Mouse (Mus musculus) kidney, embryonic 15.5 days (tissue): ENCODE measurements around the gene Nsdhl. TPM values are rescaled to one million over a fixed set of nuclear protein-coding genes. Genes with fewer than 3 reads are reported as not detected.

Experiments
- ATAC-seq: fragments of 200-750 bp; cut with Nextera tagmentation; replicated peaks from 2 replicates; pipeline ENCODE4 v1.8.0; 2017; ENCODE audit warnings: moderate TSS enrichment; ENCODE audit not compliant: low FRiP score
- H3K27ac ChIP-seq: fragments of 300-500 bp; sonication (generic); 2 replicates; pipeline ENCODE4 v1.5.1; 2015; ENCODE audit warnings: mild to moderate bottlenecking, inconsistent platforms
- H3K27me3 ChIP-seq: fragments of 300-500 bp; sonication (generic); 2 replicates; pipeline ENCODE4 v1.6.1; 2015; ENCODE audit warnings: inconsistent platforms
- H3K36me3 ChIP-seq: fragments of 300-500 bp; sonication (generic); 2 replicates; pipeline ENCODE4 v1.6.1; 2015; ENCODE audit warnings: inconsistent platforms
- H3K4me1 ChIP-seq: fragments of 300-500 bp; sonication (generic); 2 replicates; pipeline ENCODE4 v1.6.1; 2015; ENCODE audit warnings: inconsistent platforms
- H3K4me2 ChIP-seq: fragments of 300-500 bp; sonication (generic); 2 replicates; pipeline ENCODE4 v1.6.1; 2015; ENCODE audit warnings: moderate library complexity, mild to moderate bottlenecking, inconsistent platforms
- H3K4me3 ChIP-seq: fragments of 300-500 bp; sonication (generic); replicated peaks from 2 replicates; pipeline ENCODE4 v1.5.1; 2015; ENCODE audit warnings: mild to moderate bottlenecking, inconsistent platforms
- H3K9ac ChIP-seq: fragments of 300-500 bp; sonication (generic); 2 replicates; pipeline ENCODE4 v1.6.1; 2015; ENCODE audit warnings: mild to moderate bottlenecking, inconsistent platforms
- H3K9me3 ChIP-seq: fragments of 300-500 bp; sonication (generic); replicated peaks from 2 replicates; pipeline ENCODE4 v1.6.1; 2016; ENCODE audit warnings: inconsistent platforms
- WGBS: fragments of 180-500 bp; shearing (Covaris S2); methylation state at CpG from one replicate; pipeline ENCODE4 v1.1.7; 2015; ENCODE audit warnings: mixed read lengths; 5-methylcytosine and 5-hydroxymethylcytosine counted together
- polyA plus RNA-seq: library from polyadenylated mRNA; unstranded; fragments of >200 nt; fragmentation: Nextera tagmentation; extraction: Ambion mirVana; gene quantifications from 2 replicates; pipeline ENCODE4 v1.2.1, GENCODE M21; 2015

Gene Nsdhl
- polyA plus RNA-seq, 1 experiment from 2014 or later = 28.8 TPM

GRCm38 (mm10) chrX:72960431-72960830, 42.1 kb downstream of the Nsdhl start:
- ATAC-seq = no peak
- H3K36me3 ChIP-seq = 0 out of 2 replicates have a peak, but pooled peaks cover 3% of the 10 kb centered on the region
- no peak overlapping the region for H3K9ac ChIP-seq
- 68% methylated on average over 4 of the region's 4 CpGs for WGBS
- no peak overlapping the region for H3K4me3 ChIP-seq
- no peak overlapping the region for H3K4me2 ChIP-seq
- H3K4me1 ChIP-seq = no peaks in the 10 kb centered on the region
- no peak overlapping the region for H3K27ac ChIP-seq
- no peaks in the 10 kb centered on the region for H3K9me3 ChIP-seq
- 0 out of 2 replicates have a peak, but pooled peaks cover 5% of the 10 kb centered on the region for H3K27me3 ChIP-seq

- Histone ChIP-seq H3K9me3 (no peaks in the 10 kb centered on the region), H3K4me1 (no peaks in the 10 kb centered on the region), H3K36me3 (0 out of 2 replicates have a peak, but pooled peaks cover 3% of the 10 kb centered on the region), H3K4me2 (no peak overlapping the region), H3K9ac (no peak overlapping the region), H3K4me3 (no peak overlapping the region), H3K27me3 (peaks cover 5% of the 10 kb centered on the region; the same call in 1 of the 2 replicates), H3K27ac (no peak overlapping the region)
- 70% methylated on average over 3 of the region's 3 CpGs for WGBS
- ATAC-seq = no peak
These were observed 43.2 kb downstream of the Nsdhl start for GRCm38 (mm10) chrX:72961511-72961910.

- no peak for ATAC-seq
These were observed 44.4 kb downstream of the Nsdhl start for GRCm38 (mm10) chrX:72962743-72963142.

GRCm38 (mm10) chrX:72982831-72983230, 64.5 kb downstream of the Nsdhl start:
- 77% methylated on average over 6 of the region's 6 CpGs for WGBS
- ATAC-seq = no peak
- Histone ChIP-seq H3K27me3 (peaks cover 22% of the 10 kb centered on the region), H3K36me3 (no peaks in the 10 kb centered on the region), H3K4me3 (no peak overlapping the region), H3K4me2 (no peak overlapping the region), H3K4me1 (0 out of 2 replicates have a peak, but pooled peaks cover 4% of the 10 kb centered on the region), H3K9me3 (no peaks in the 10 kb centered on the region), H3K9ac (no peak overlapping the region), H3K27ac (no peak overlapping the region)

More at GRCm38 (mm10) chrX:72962743-72963142, 44.4 kb downstream of the Nsdhl start:
- H3K9me3 ChIP-seq = no peaks in the 10 kb centered on the region
- H3K4me3 ChIP-seq = no peak overlapping the region
- WGBS = 84% methylated on average over 3 of the region's 3 CpGs
- no peak overlapping the region for H3K27ac ChIP-seq
- H3K4me2 ChIP-seq = no peak overlapping the region
- H3K27me3 ChIP-seq = peaks cover 5% of the 10 kb centered on the region; the same call in 1 of the 2 replicates
- no peaks in the 10 kb centered on the region for H3K4me1 ChIP-seq
- no peak overlapping the region for H3K9ac ChIP-seq
- 0 out of 2 replicates have a peak, but pooled peaks cover 3% of the 10 kb centered on the region for H3K36me3 ChIP-seq

- WGBS = 92% methylated on average over 2 of the region's 2 CpGs
- H3K9me3 ChIP-seq = no peaks in the 10 kb centered on the region
- no peak for ATAC-seq
These were observed 67.2 kb downstream of the Nsdhl start for GRCm38 (mm10) chrX:72985607-72986006.

GRCm38 (mm10) chrX:72986841-72987519, 68.6 kb downstream of the Nsdhl start, which contains the start of gene Zfp185:
Gene Zfp185, plus strand, starts transcription at chrX:72987339.
- WGBS = 24% methylated on average over 37 of the region's 45 CpGs
- H3K4me2 ChIP-seq = peak within 1 kb of the TSS; percentile 69
- 0 out of 2 replicates have a peak within 1 kb of the TSS, but pooled peaks have one; percentile 37 for H3K27ac ChIP-seq
- H3K4me1 ChIP-seq = 0 out of 2 replicates have a peak, but pooled peaks cover 4% of the 10 kb centered on the region
- peak within 1 kb of the TSS; percentile 46 for H3K4me3 ChIP-seq
- no peaks in the 10 kb centered on the region for H3K9me3 ChIP-seq
- H3K9ac ChIP-seq = peak within 1 kb of the TSS; percentile 35
- peak; percentile 93 for ATAC-seq
- H3K36me3 ChIP-seq = no peaks in the 10 kb centered on the region
- peaks cover 35% of the 10 kb centered on the region for H3K27me3 ChIP-seq

More at GRCm38 (mm10) chrX:72985607-72986006, 67.2 kb downstream of the Nsdhl start:
- no peak overlapping the region for H3K4me2 ChIP-seq
- no peak overlapping the region for H3K9ac ChIP-seq
- H3K27ac ChIP-seq = no peak overlapping the region
- 0 out of 2 replicates have a peak, but pooled peaks cover 4% of the 10 kb centered on the region for H3K4me1 ChIP-seq
- no peak overlapping the region for H3K4me3 ChIP-seq
- H3K36me3 ChIP-seq = no peaks in the 10 kb centered on the region
- peaks cover 35% of the 10 kb centered on the region for H3K27me3 ChIP-seq

GRCm38 (mm10) chrX:72987520-72987905, 69.2 kb downstream of the Nsdhl start:
- H3K4me2 ChIP-seq = peak overlapping the region; percentile 69
- 0 out of 2 replicates have a peak, but pooled peaks cover 4% of the 10 kb centered on the region for H3K4me1 ChIP-seq
- peak overlapping the region; percentile 35; the same call in 1 of the 2 replicates for H3K9ac ChIP-seq
- WGBS = 32% methylated on average over 14 of the region's 14 CpGs
- H3K4me3 ChIP-seq = peak overlapping the region; percentile 46
- H3K36me3 ChIP-seq = no peaks in the 10 kb centered on the region
- ATAC-seq = no peak
- no peak overlapping the region for H3K27ac ChIP-seq
- peaks cover 35% of the 10 kb centered on the region for H3K27me3 ChIP-seq
- no peaks in the 10 kb centered on the region for H3K9me3 ChIP-seq

GRCm38 (mm10) chrX:72988431-72988830, 70.1 kb downstream of the Nsdhl start:
- no peak overlapping the region for H3K4me2 ChIP-seq
- H3K9me3 ChIP-seq = no peaks in the 10 kb centered on the region
- H3K27me3 ChIP-seq = peaks cover 30% of the 10 kb centered on the region
- no peak overlapping the region for H3K27ac ChIP-seq
- H3K4me1 ChIP-seq = 0 out of 2 replicates have a peak, but pooled peaks cover 4% of the 10 kb centered on the region
- H3K36me3 ChIP-seq = no peaks in the 10 kb centered on the region
- H3K4me3 ChIP-seq = no peak overlapping the region
- no peak for ATAC-seq
- WGBS = 66% methylated on average over 3 of the region's 3 CpGs
- no peak overlapping the region for H3K9ac ChIP-seq

GRCm38 (mm10) chrX:72990581-72990980, 72.2 kb downstream of the Nsdhl start:
- Histone ChIP-seq H3K9ac (no peak overlapping the region), H3K27ac (no peak overlapping the region), H3K4me1 (0 out of 2 replicates have a peak, but pooled peaks cover 4% of the 10 kb centered on the region), H3K27me3 (peaks cover 18% of the 10 kb centered on the region), H3K4me2 (no peak overlapping the region), H3K4me3 (no peak overlapping the region), H3K9me3 (no peaks in the 10 kb centered on the region), H3K36me3 (no peaks in the 10 kb centered on the region)
- ATAC-seq = no peak
- WGBS = 82% methylated on average over 3 of the region's 3 CpGs

- Histone ChIP-seq H3K9me3 (no peaks in the 10 kb centered on the region), H3K27me3 (peaks cover 17% of the 10 kb centered on the region), H3K4me1 (0 out of 2 replicates have a peak, but pooled peaks cover 4% of the 10 kb centered on the region), H3K36me3 (no peaks in the 10 kb centered on the region), H3K4me3 (no peak overlapping the region), H3K4me2 (no peak overlapping the region), H3K9ac (no peak overlapping the region), H3K27ac (no peak overlapping the region)
- WGBS = 47% methylated on average over 5 of the region's 5 CpGs
- no peak for ATAC-seq
These were observed 74.0 kb downstream of the Nsdhl start for GRCm38 (mm10) chrX:72992291-72992919.

- no peak overlapping the region for H3K27ac ChIP-seq
- peaks cover 11% of the 10 kb centered on the region; the same call in 1 of the 2 replicates for H3K27me3 ChIP-seq
- H3K4me2 ChIP-seq = no peak overlapping the region
- H3K4me1 ChIP-seq = no peaks in the 10 kb centered on the region
- no peak overlapping the region for H3K4me3 ChIP-seq
- no peaks in the 10 kb centered on the region for H3K36me3 ChIP-seq
- no peak for ATAC-seq
- H3K9me3 ChIP-seq = no peaks in the 10 kb centered on the region
- 68% methylated on average over 3 of the region's 3 CpGs for WGBS
- H3K9ac ChIP-seq = no peak overlapping the region
These were observed 77.2 kb downstream of the Nsdhl start for GRCm38 (mm10) chrX:72995542-72995941.

GRCm38 (mm10) chrX:73003110-73003509, 84.8 kb downstream of the Nsdhl start:
- no peak overlapping the region for H3K4me3 ChIP-seq
- no peak overlapping the region for H3K4me2 ChIP-seq
- ATAC-seq = no peak
- H3K9me3 ChIP-seq = no peaks in the 10 kb centered on the region
- H3K9ac ChIP-seq = no peak overlapping the region
- peaks cover 29% of the 10 kb centered on the region; the same call in 1 of the 2 replicates for H3K27me3 ChIP-seq
- no peak overlapping the region for H3K27ac ChIP-seq
- no peaks in the 10 kb centered on the region for H3K36me3 ChIP-seq
- WGBS = 80% methylated on average over 5 of the region's 5 CpGs
- no peaks in the 10 kb centered on the region for H3K4me1 ChIP-seq
